Mouse (Mus musculus) layer of hippocampus, adult 11-12 months (tissue): ENCODE results near the gene Fndc9.
A peak's percentile ranks its signal among the peaks of the same experiment; 100 is the strongest.

Source experiments
- DNase-seq: peaks from one replicate; pipeline ENCODE4 v3.0.0; 2022; ENCODE audit warnings: low spot score

Fndc9 gene

GRCm38 (mm10) chr11:46235334-46235733, at the start of gene Fndc9:
Gene Fndc9 (plus strand): TSS chr11:46235531.
- peak; percentile 75 for DNase-seq

GRCm38 (mm10) chr11:46188283-46188682, 47.0 kb upstream of the Fndc9 start:
- DNase-seq: no peak

- no peak for DNase-seq
Measured at GRCm38 (mm10) chr11:46194175-46194574, 41.2 kb upstream of the Fndc9 start.

GRCm38 (mm10) chr11:46200664-46201063, 34.7 kb upstream of the Fndc9 start:
- no peak for DNase-seq

GRCm38 (mm10) chr11:46201636-46202546, 33.4 kb upstream of the Fndc9 start:
- peak; percentile 74 for DNase-seq

GRCm38 (mm10) chr11:46202547-46202887, 32.8 kb upstream of the Fndc9 start:
- no peak for DNase-seq

GRCm38 (mm10) chr11:46204841-46205240, 30.5 kb upstream of the Fndc9 start:
- DNase-seq: no peak

GRCm38 (mm10) chr11:46205639-46206409, 29.5 kb upstream of the Fndc9 start:
- no peak for DNase-seq

GRCm38 (mm10) chr11:46209884-46210283, 25.4 kb upstream of the Fndc9 start:
- DNase-seq: peak; percentile 45

GRCm38 (mm10) chr11:46211858-46212257, 23.5 kb upstream of the Fndc9 start:
- DNase-seq: no peak

- no peak for DNase-seq
Measured at GRCm38 (mm10) chr11:46213844-46214243, 21.5 kb upstream of the Fndc9 start.

GRCm38 (mm10) chr11:46214368-46215230, 20.7 kb upstream of the Fndc9 start:
- no peak for DNase-seq

GRCm38 (mm10) chr11:46215354-46215753, 20.0 kb upstream of the Fndc9 start:
- peak; percentile 73 for DNase-seq

- DNase-seq: peak; percentile 71
Measured at GRCm38 (mm10) chr11:46216669-46217068, 18.7 kb upstream of the Fndc9 start.

GRCm38 (mm10) chr11:46217686-46218085, 17.6 kb upstream of the Fndc9 start:
- no peak for DNase-seq

- no peak for DNase-seq
Measured at GRCm38 (mm10) chr11:46218584-46218983, 16.7 kb upstream of the Fndc9 start.

- no peak for DNase-seq
Measured at GRCm38 (mm10) chr11:46219380-46219779, 16.0 kb upstream of the Fndc9 start.

- DNase-seq: no peak
Measured at GRCm38 (mm10) chr11:46220211-46220610, 15.1 kb upstream of the Fndc9 start.

- DNase-seq: no peak
Measured at GRCm38 (mm10) chr11:46223575-46223974, 11.8 kb upstream of the Fndc9 start.

- DNase-seq: no peak
Measured at GRCm38 (mm10) chr11:46225345-46225744, 10.0 kb upstream of the Fndc9 start.

- no peak for DNase-seq
Measured at GRCm38 (mm10) chr11:46230184-46230583, 5.1 kb upstream of the Fndc9 start.

GRCm38 (mm10) chr11:46232803-46233202, 2.5 kb upstream of the Fndc9 start:
- no peak for DNase-seq
